In genomic region chr16:7457571-7457970, GRCm38 (mm10) we compare ENCODE assay signal across 24 mouse cellular contexts.
DNase-seq lines count a peak whose midpoint lies in the region; ATAC-seq and TF ChIP-seq lines count a peak whose summit lies in the region.
"Had no signal": no experiment of that assay in that cellular context is flagged by ENCODE, and none has a peak within 500 bp of the region (broad histone marks: within the 10 kb centered on the region; RNA-seq: fewer than 3 reads in every experiment).

No protein-coding gene starts in this region.

- no peaks in the 10 kb centered on the region for H3K36me3 ChIP-seq in midbrain, embryonic 13.5 days
- H3K36me3 ChIP-seq in midbrain, postnatal 0 days (ENCODE audit: insufficient read depth, low read length) = no peaks in the 10 kb centered on the region
- H3K36me3 ChIP-seq: embryonic facial prominence, embryonic 10.5 days; embryonic facial prominence, embryonic 12.5 days; forebrain, embryonic 15.5 days; G1E had no signal

- no peak overlapping the region for H3K27ac ChIP-seq in midbrain, embryonic 13.5 days
- H3K27ac ChIP-seq in midbrain, postnatal 0 days (ENCODE audit: low read depth, low read length) = no peak overlapping the region
- H3K27ac ChIP-seq: embryonic facial prominence, embryonic 10.5 days; embryonic facial prominence, embryonic 12.5 days; forebrain, embryonic 13.5 days; forebrain, embryonic 15.5 days had no signal

- no peak for ATAC-seq in midbrain, embryonic 13.5 days
- no peak for ATAC-seq in midbrain, postnatal 0 days (ENCODE audit: low FRiP score)
- ATAC-seq: CD4-positive, CD25-positive, alpha-beta regulatory T cell, adult 4 months; forebrain, embryonic 13.5 days; forebrain, embryonic 15.5 days; forebrain, postnatal 0 days; Patski had no signal

- WGBS in midbrain, embryonic 13.5 days = 72% methylated on average over 4 of the region's 4 CpGs
- WGBS in midbrain, postnatal 0 days = 66% methylated on average over 4 of the region's 4 CpGs

- DNase-seq in midbrain, postnatal 0 days (ENCODE audit: low spot score) = no peak
- peak; percentile 52 for DNase-seq in ES-CJ7 (ENCODE audit: low read depth, low spot score)
- DNase-seq in R1 (ENCODE audit: low read depth, low spot score) = peak; percentile 29
- DNase-seq in T-cell, adult 2 months (ENCODE audit: low spot score) = no peak
- no peak for DNase-seq in right cerebral cortex, postnatal 25 days
- DNase-seq: adrenal gland, adult 2 months; adrenal gland, postnatal 10 days; adrenal gland, postnatal 25 days; B cell, adult 2 months; cerebellum, adult 11 months; cerebellum, adult 18-20 months; cerebellum, adult 8-10 months; cerebellum, adult 9-11 months; cerebellum, postnatal 14 days; forebrain, postnatal 0 days had no signal

- H3K4me2 ChIP-seq in midbrain, embryonic 13.5 days (replicated peaks) = peak overlapping the region; percentile 32; the same call in 1 of the 2 replicates
- no peak overlapping the region for H3K4me2 ChIP-seq in midbrain, postnatal 0 days (ENCODE audit: low read depth, low read length, poor library complexity, severe bottlenecking)
- H3K4me2 ChIP-seq: embryonic facial prominence, embryonic 12.5 days; forebrain, embryonic 15.5 days had no signal

- no peak for TF ChIP-seq CTCF in midbrain, postnatal 0 days (IDR thresholded peaks at IDR 0.05)

- H3K27me3 ChIP-seq in midbrain, embryonic 13.5 days = peaks cover 10% of the 10 kb centered on the region; the same call in 1 of the 2 replicates
- H3K27me3 ChIP-seq in midbrain, postnatal 0 days (ENCODE audit: insufficient read depth, low read length) = no peaks in the 10 kb centered on the region
- H3K27me3 ChIP-seq: CH12.LX; embryonic facial prominence, embryonic 12.5 days; forebrain, embryonic 15.5 days; Patski had no signal

- no peaks in the 10 kb centered on the region for H3K9me3 ChIP-seq in midbrain, embryonic 13.5 days
- no peaks in the 10 kb centered on the region for H3K9me3 ChIP-seq in midbrain, postnatal 0 days (ENCODE audit: low read length)
- H3K9me3 ChIP-seq: embryonic facial prominence, embryonic 10.5 days; embryonic facial prominence, embryonic 12.5 days; forebrain, embryonic 13.5 days; forebrain, embryonic 15.5 days had no signal

- H3K4me3 ChIP-seq in midbrain, embryonic 13.5 days (replicated peaks) = no peak overlapping the region
- no peak overlapping the region for H3K4me3 ChIP-seq in midbrain, postnatal 0 days (ENCODE audit: low read depth, low read length)
- H3K4me3 ChIP-seq: embryonic facial prominence, embryonic 10.5 days; embryonic facial prominence, embryonic 12.5 days; forebrain, embryonic 13.5 days; forebrain, embryonic 15.5 days had no signal

- H3K4me1 ChIP-seq in midbrain, embryonic 13.5 days (replicated peaks) = peaks cover 7% of the 10 kb centered on the region; the same call in 1 of the 2 replicates
- no peaks in the 10 kb centered on the region for H3K4me1 ChIP-seq in midbrain, postnatal 0 days (ENCODE audit: insufficient read depth, low read length)
- H3K4me1 ChIP-seq: embryonic facial prominence, embryonic 12.5 days had no signal

- no peak overlapping the region for H3K9ac ChIP-seq in midbrain, embryonic 13.5 days (replicated peaks)
- H3K9ac ChIP-seq in midbrain, postnatal 0 days (replicated peaks; ENCODE audit: low read length, poor library complexity, severe bottlenecking) = no peak overlapping the region
- H3K9ac ChIP-seq: embryonic facial prominence, embryonic 12.5 days; forebrain, embryonic 13.5 days; forebrain, embryonic 15.5 days; forebrain, postnatal 0 days had no signal

Comparison
In these comparisons a context has a peak if more than half of its experiments do, and no peak if none do; other contexts are left out.
1. DNase-seq: peak in ES-CJ7 (single experiment) and R1 (single experiment); none in midbrain, postnatal 0 days (single experiment), T-cell, adult 2 months (single experiment) and right cerebral cortex, postnatal 25 days (single experiment).